Comparison of ENCODE assay signal across 10 mouse cellular contexts in the genomic region with DNA sequence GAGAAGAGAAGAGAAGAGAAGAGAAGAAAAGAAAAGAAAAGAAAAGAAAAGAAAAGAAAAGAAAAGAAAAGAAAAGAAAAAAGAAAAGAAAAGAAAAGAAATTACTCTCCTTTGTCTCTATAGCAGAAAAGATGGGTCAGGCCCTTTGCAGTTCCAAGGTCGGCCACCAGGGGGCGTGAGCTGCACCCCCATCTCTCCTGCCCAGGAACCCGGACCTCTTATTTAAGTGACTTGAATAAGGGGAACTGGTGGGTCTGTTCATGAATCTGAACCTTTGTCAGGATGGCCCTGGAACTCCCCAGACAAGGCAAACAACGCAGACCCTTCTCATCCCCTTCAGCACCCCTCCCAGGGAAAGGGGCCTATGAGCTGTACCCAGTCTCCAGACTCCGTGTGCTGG. TPM values are rescaled to one million over a fixed set of nuclear protein-coding genes. Genes with fewer than 3 reads are reported as not detected.
A peak's percentile ranks its signal among the peaks of the same experiment; 100 is the strongest.
DNase-seq lines count a peak whose midpoint lies in the region; ATAC-seq and TF ChIP-seq lines count a peak whose summit lies in the region.
"Had no signal": no experiment of that assay in that cellular context is flagged by ENCODE, and none has a peak within 500 bp of the region (broad histone marks: within the 10 kb centered on the region; RNA-seq: fewer than 3 reads in every experiment).

No protein-coding gene starts in this region.

- no peak for ATAC-seq in liver, postnatal 0 days
- no peak for ATAC-seq in erythroblast, adult 5-6 weeks (replicated peaks; ENCODE audit: low FRiP score, poor library complexity, severe bottlenecking)

- no peak overlapping the region for H3K4me2 ChIP-seq in liver, postnatal 0 days (ENCODE audit: low read depth, low read length)

- no peak overlapping the region for H3K4me3 ChIP-seq in gastrocnemius, adult 2 months
- no peak overlapping the region for H3K4me3 ChIP-seq in thymus, adult 2 months (ENCODE audit: control insufficient read depth, insufficient read depth, low read length)
- H3K4me3 ChIP-seq in liver, postnatal 0 days (ENCODE audit: low read depth, low read length) = no peak overlapping the region
- no peak overlapping the region for H3K4me3 ChIP-seq in hindbrain, embryonic 10.5 days

- no peak overlapping the region for H3K27ac ChIP-seq in gastrocnemius, adult 2 months
- H3K27ac ChIP-seq in thymus, adult 2 months (ENCODE audit: control insufficient read depth, insufficient read depth, low read length) = no peak overlapping the region
- no peak overlapping the region for H3K27ac ChIP-seq in liver, postnatal 0 days (ENCODE audit: low read depth)
- no peak overlapping the region for H3K27ac ChIP-seq in hindbrain, embryonic 10.5 days

- H3K4me1 ChIP-seq in thymus, adult 2 months (replicated peaks; ENCODE audit: control insufficient read depth, insufficient read depth, low read length) = no peaks in the 10 kb centered on the region
- peaks cover 20% of the 10 kb centered on the region for H3K4me1 ChIP-seq in liver, postnatal 0 days (ENCODE audit: insufficient read depth)
- peaks cover 7% of the 10 kb centered on the region for H3K4me1 ChIP-seq in hindbrain, embryonic 10.5 days (replicated peaks)

- intact Hi-C loops in gastrocnemius, adult 2 months (cut with DNase I) = no loop called here
- intact Hi-C loops in gastrocnemius, postnatal 36 days (cut with DNase I) = no loop called here

- H3K9me3 ChIP-seq in liver, postnatal 0 days (ENCODE audit: low read length) = no peaks in the 10 kb centered on the region
- 0 out of 2 replicates have a peak, but pooled peaks cover 2% of the 10 kb centered on the region for H3K9me3 ChIP-seq in hindbrain, embryonic 10.5 days

- TF ChIP-seq POLR2A in thymus, adult 2 months (IDR thresholded peaks at IDR 0.05; ENCODE audit: control insufficient read depth, extremely low read depth, insufficient read depth, low read length, poor library complexity) = no peak

- TF ChIP-seq EP300 in liver, postnatal 0 days (IDR thresholded peaks at IDR 0.05; ENCODE audit: low read depth) = no peak

- peak; percentile 40 for DNase-seq in gastrocnemius, adult 2 months
- DNase-seq in gastrocnemius, postnatal 36 days = no peak
- peak; percentile 45 for DNase-seq in thymus, adult 2 months
- DNase-seq in thymus, adult 18-20 months = no peak
- DNase-seq in liver, postnatal 0 days = peak; percentile 69
- peak; percentile 80 for DNase-seq in thymus, postnatal 4 days
- no peak for DNase-seq in hindbrain, embryonic 10.5 days (ENCODE audit: low spot score)

- H3K27me3 ChIP-seq in thymus, adult 2 months (ENCODE audit: control insufficient read depth, insufficient read depth, low read length) = no peaks in the 10 kb centered on the region
- 0 out of 2 replicates have a peak, but pooled peaks cover 8% of the 10 kb centered on the region for H3K27me3 ChIP-seq in liver, postnatal 0 days (ENCODE audit: insufficient read depth, low read length)
- peaks cover 26% of the 10 kb centered on the region for H3K27me3 ChIP-seq in hindbrain, embryonic 10.5 days (ENCODE audit: insufficient read depth, poor library complexity, severe bottlenecking)

- H3K36me3 ChIP-seq in thymus, adult 2 months (ENCODE audit: control insufficient read depth, insufficient read depth, low read length) = no peaks in the 10 kb centered on the region
- H3K36me3 ChIP-seq in liver, postnatal 0 days (replicated peaks; ENCODE audit: insufficient read depth, low read length) = no peaks in the 10 kb centered on the region
- H3K36me3 ChIP-seq in hindbrain, embryonic 10.5 days = no peaks in the 10 kb centered on the region

- no peak overlapping the region for H3K9ac ChIP-seq in liver, postnatal 0 days (replicated peaks)

- peak; percentile 70 for TF ChIP-seq CTCF in gastrocnemius, adult 2 months (IDR thresholded peaks at IDR 0.05)
- TF ChIP-seq CTCF in thymus, adult 2 months (IDR thresholded peaks at IDR 0.05; ENCODE audit: borderline replicate concordance, control insufficient read depth, extremely low read depth, insufficient read depth, low read length, poor library complexity) = peak; percentile 90
- peak; percentile 77 for TF ChIP-seq CTCF in liver, postnatal 0 days (IDR thresholded peaks at IDR 0.05; ENCODE audit: low read depth)

- WGBS in thymus, adult 2 months = 42% methylated on average over 5 of the region's 5 CpGs
- WGBS in liver, postnatal 0 days (ENCODE audit: insufficient replicate concordance) = 37% methylated on average over 5 of the region's 5 CpGs
- WGBS in hindbrain, embryonic 10.5 days = 43% methylated on average over 5 of the region's 5 CpGs

RNA-seq across cellular contexts. Expression of a gene that starts 7.5 kb away (rescaled TPM):
- total RNA-seq in gastrocnemius, adult 2 months (2021) = 1 to 10 TPM in 1 of 2 experiments, under 1 TPM in 1; 0.41 to 1.1 TPM
- under 1 TPM; 0.59 to 0.77 TPM for total RNA-seq in gastrocnemius, postnatal 36 days (2021)
- 1.8 and 2.5 TPM in 2 replicates for polyA plus RNA-seq in thymus, adult 2 months (2012; rRNA removed)
- 21.0 and 24.5 TPM in 2 replicates for polyA plus RNA-seq in liver, postnatal 0 days (2015; fragmentation: Nextera tagmentation; extraction: Ambion mirVana)
- not detected in 2 replicates for total RNA-seq in erythroblast, adult 5-6 weeks (2015; ENCODE audit: low replicate concordance)
- total RNA-seq in erythroblast, adult 5-6 weeks (2017; ENCODE audit: low replicate concordance) = 3.4 and 3.9 TPM in 2 replicates
- polyA plus RNA-seq in hindbrain, embryonic 10.5 days (2016; fragmentation: Nextera tagmentation; extraction: Ambion mirVana) = 6.2 and 7.9 TPM in 2 replicates

RNA-seq across cellular contexts. Expression of a gene that starts 11.3 kb away (rescaled TPM):
- total RNA-seq in gastrocnemius, adult 2 months (2021) = under 1 TPM; 0.26 to 0.70 TPM
- total RNA-seq in gastrocnemius, postnatal 36 days (2021) = under 1 TPM in 1 of 2 experiments, not detected in 1; 0.20 TPM
- 0.65 and 0.75 TPM in 2 replicates for polyA plus RNA-seq in thymus, adult 2 months (2012; rRNA removed)
- 32.4 and 32.5 TPM in 2 replicates for polyA plus RNA-seq in liver, postnatal 0 days (2015; fragmentation: Nextera tagmentation; extraction: Ambion mirVana)
- not detected in 2 replicates for total RNA-seq in erythroblast, adult 5-6 weeks (2015; ENCODE audit: low replicate concordance)
- not detected in 2 replicates for total RNA-seq in erythroblast, adult 5-6 weeks (2017; ENCODE audit: low replicate concordance)
- not detected in 2 replicates for polyA plus RNA-seq in hindbrain, embryonic 10.5 days (2016; fragmentation: Nextera tagmentation; extraction: Ambion mirVana)
- total RNA-seq: adrenal gland, adult 18-20 months had no signal

RNA-seq across cellular contexts. Expression of a gene that starts 33.6 kb away (rescaled TPM):
- not detected for total RNA-seq in gastrocnemius, adult 2 months (2021)
- not detected for total RNA-seq in gastrocnemius, postnatal 36 days (2021)
- polyA plus RNA-seq in thymus, adult 2 months (2012; rRNA removed) = 0.03 and 0.23 TPM in 2 replicates
- polyA plus RNA-seq in liver, postnatal 0 days (2015; fragmentation: Nextera tagmentation; extraction: Ambion mirVana) = not detected in 2 replicates
- not detected in 2 replicates for total RNA-seq in erythroblast, adult 5-6 weeks (2015; ENCODE audit: low replicate concordance)
- total RNA-seq in erythroblast, adult 5-6 weeks (2017; ENCODE audit: low replicate concordance) = not detected in 2 replicates
- 12.1 and 34.0 TPM in 2 replicates for polyA plus RNA-seq in hindbrain, embryonic 10.5 days (2016; fragmentation: Nextera tagmentation; extraction: Ambion mirVana)
- total RNA-seq: adrenal gland, adult 18-20 months had no signal
- polyA plus RNA-seq: heart, embryonic 16.5 days had no signal

RNA-seq across cellular contexts. Expression of a gene that starts 38.4 kb away (rescaled TPM):
- total RNA-seq in gastrocnemius, adult 2 months (2021) = 10 to 100 TPM; 33.7 to 47.8 TPM
- total RNA-seq in gastrocnemius, postnatal 36 days (2021) = 10 to 100 TPM; 28.0 to 41.3 TPM
- 31.5 and 32.4 TPM in 2 replicates for polyA plus RNA-seq in thymus, adult 2 months (2012; rRNA removed)
- 53.6 and 54.1 TPM in 2 replicates for polyA plus RNA-seq in liver, postnatal 0 days (2015; fragmentation: Nextera tagmentation; extraction: Ambion mirVana)
- 1.7 and 7.7 TPM in 2 replicates for total RNA-seq in erythroblast, adult 5-6 weeks (2015; ENCODE audit: low replicate concordance)
- 1.4 and 3.8 TPM in 2 replicates for total RNA-seq in erythroblast, adult 5-6 weeks (2017; ENCODE audit: low replicate concordance)
- 42.5 and 43.0 TPM in 2 replicates for polyA plus RNA-seq in hindbrain, embryonic 10.5 days (2016; fragmentation: Nextera tagmentation; extraction: Ambion mirVana)

RNA-seq across cellular contexts. Expression of a gene that starts 45.9 kb away (rescaled TPM):
- total RNA-seq in gastrocnemius, adult 2 months (2021) = 10 to 100 TPM in 1 of 2 experiments, 1 to 10 TPM in 1; 8.1 to 10.5 TPM
- 1 to 10 TPM; 7.9 to 9.7 TPM for total RNA-seq in gastrocnemius, postnatal 36 days (2021)
- 21.9 and 29.1 TPM in 2 replicates for polyA plus RNA-seq in thymus, adult 2 months (2012; rRNA removed)
- polyA plus RNA-seq in liver, postnatal 0 days (2015; fragmentation: Nextera tagmentation; extraction: Ambion mirVana) = 15.3 and 17.1 TPM in 2 replicates
- 14.2 and 17.1 TPM in 2 replicates for total RNA-seq in erythroblast, adult 5-6 weeks (2015; ENCODE audit: low replicate concordance)
- total RNA-seq in erythroblast, adult 5-6 weeks (2017; ENCODE audit: low replicate concordance) = 6.1 and 8.4 TPM in 2 replicates
- polyA plus RNA-seq in hindbrain, embryonic 10.5 days (2016; fragmentation: Nextera tagmentation; extraction: Ambion mirVana) = 4.4 and 5.8 TPM in 2 replicates

Comparison
In these comparisons a context has a peak if more than half of its experiments do, and no peak if none do; other contexts are left out.
1. DNase-seq: peak in gastrocnemius, adult 2 months (single experiment), thymus, adult 2 months (single experiment), liver, postnatal 0 days (single experiment) and thymus, postnatal 4 days (single experiment); none in gastrocnemius, postnatal 36 days (0 of 2), thymus, adult 18-20 months (0 of 2) and hindbrain, embryonic 10.5 days (single experiment).
2. Peak in every context shown above with its lines, with median percentiles within 50 percentile points of each other: CTCF ChIP-seq.